Mouse (Mus musculus) hindbrain, embryonic 16.5 days (tissue): ENCODE data around the gene Cyb5b. TPM values are rescaled to one million over a fixed set of nuclear protein-coding genes. Genes with fewer than 3 reads are reported as not detected.
"Not testable (repeated sequence)": the region's sequence is repeated elsewhere in the genome, so short reads cannot be mapped to it uniquely, and the experiment has no call there.

Source experiments
- ATAC-seq: fragments of 200-750 bp; cut with Nextera tagmentation; 2 replicates; pipeline ENCODE4 v1.8.0; 2017; ENCODE audit warnings: moderate TSS enrichment, moderate library complexity
- H3K27ac ChIP-seq: fragments of 300-500 bp; sonication (generic); 2 replicates; pipeline ENCODE4 v1.5.1; 2014; ENCODE audit warnings: low read depth, mild to moderate bottlenecking, control low read depth, low read length, moderate library complexity
- H3K27me3 ChIP-seq: fragments of 300-500 bp; sonication (generic); replicated peaks from 2 replicates; pipeline ENCODE4 v1.6.1; 2014; ENCODE audit warnings: low read length; ENCODE audit not compliant: control insufficient read depth, insufficient read depth
- H3K36me3 ChIP-seq: fragments of 300-500 bp; sonication (generic); 2 replicates; pipeline ENCODE4 v1.6.1; 2014; ENCODE audit warnings: mild to moderate bottlenecking, low read length, moderate library complexity, mixed read lengths; ENCODE audit not compliant: control insufficient read depth, insufficient read depth
- H3K4me1 ChIP-seq: fragments of 300-500 bp; sonication (generic); 2 replicates; pipeline ENCODE4 v1.6.1; 2014; ENCODE audit warnings: low read depth, low read length; ENCODE audit not compliant: control insufficient read depth, insufficient read depth
- H3K4me2 ChIP-seq: fragments of 300-500 bp; sonication (generic); 2 replicates; pipeline ENCODE4 v1.6.1; 2014; ENCODE audit warnings: mild to moderate bottlenecking, low read length, control low read depth, moderate library complexity
- H3K4me3 ChIP-seq: fragments of 300-500 bp; sonication (generic); 2 replicates; pipeline ENCODE4 v1.5.1; 2014; ENCODE audit warnings: mild to moderate bottlenecking, low read length, control low read depth, moderate library complexity
- H3K9ac ChIP-seq: fragments of 300-500 bp; sonication (generic); 2 replicates; pipeline ENCODE4 v1.6.1; 2014; ENCODE audit warnings: low read depth, mild to moderate bottlenecking, control low read depth, low read length, moderate library complexity
- H3K9me3 ChIP-seq: fragments of 300-500 bp; sonication (generic); 2 replicates; pipeline ENCODE4 v1.6.1; 2014; ENCODE audit warnings: mild to moderate bottlenecking, low read length, moderate library complexity; ENCODE audit not compliant: control insufficient read depth
- WGBS: fragments of 180-500 bp; shearing (Covaris S2); extraction: QIAGEN DNeasy Blood & Tissue Kit; methylation state at CpG from one replicate; pipeline ENCODE4 v1.1.7; 2014; 5-methylcytosine and 5-hydroxymethylcytosine counted together
- polyA plus RNA-seq: library from polyadenylated mRNA; unstranded; fragments of >200 nt; fragmentation: Nextera tagmentation; extraction: Ambion mirVana; gene quantifications from 2 replicates; pipeline ENCODE4 v1.2.1, GENCODE M21; 2015

Gene Cyb5b
- polyA plus RNA-seq = 98.8 and 112 TPM in 2 replicates

- H3K27me3 ChIP-seq = no peaks in the 10 kb centered on the region
- H3K36me3 ChIP-seq = peaks cover 16% of the 10 kb centered on the region
- ATAC-seq = peak; percentile 98
- 1% methylated on average over 57 of the region's 65 CpGs for WGBS
- H3K4me3 ChIP-seq = peak within 1 kb of the TSS; percentile 78
- H3K27ac ChIP-seq = peak within 1 kb of the TSS; percentile 80
- no peaks in the 10 kb centered on the region for H3K9me3 ChIP-seq
- H3K4me2 ChIP-seq = peak within 1 kb of the TSS; percentile 70
- H3K9ac ChIP-seq = peak within 1 kb of the TSS; percentile 83
- H3K4me1 ChIP-seq = peaks cover 11% of the 10 kb centered on the region
Observed at GRCm38 (mm10) chr8:107150404-107151157, at the start of gene Cyb5b. Gene Cyb5b (plus strand): TSS chr8:107150640.

- H3K4me1 ChIP-seq = no peaks in the 10 kb centered on the region
- no peak overlapping the region for H3K27ac ChIP-seq
- H3K9me3 ChIP-seq = no peaks in the 10 kb centered on the region
- H3K4me2 ChIP-seq = no peak overlapping the region
- no peak overlapping the region for H3K4me3 ChIP-seq
- H3K9ac ChIP-seq = no peak overlapping the region
- WGBS = 9% methylated on average over 4 of the region's 4 CpGs
- no peaks in the 10 kb centered on the region for H3K27me3 ChIP-seq
- no peak for ATAC-seq
- H3K36me3 ChIP-seq = no peaks in the 10 kb centered on the region
Observed at GRCm38 (mm10) chr8:107104547-107104946, 45.9 kb upstream of the Cyb5b start.

GRCm38 (mm10) chr8:107108089-107108488 lies 42.4 kb upstream of the Cyb5b start:
- H3K9me3 ChIP-seq, H3K27me3 ChIP-seq, ATAC-seq, H3K27ac ChIP-seq, H3K4me1 ChIP-seq, H3K9ac ChIP-seq, H3K36me3 ChIP-seq, H3K4me2 ChIP-seq, H3K4me3 ChIP-seq: not testable (repeated sequence)
- 90% methylated on average over 5 of the region's 5 CpGs for WGBS

GRCm38 (mm10) chr8:107108978-107109720 lies 41.3 kb upstream of the Cyb5b start:
- no peak overlapping the region for H3K4me2 ChIP-seq
- H3K36me3 ChIP-seq = no peaks in the 10 kb centered on the region
- no peak for ATAC-seq
- H3K27me3 ChIP-seq = no peaks in the 10 kb centered on the region
- H3K27ac ChIP-seq = no peak overlapping the region
- no peak overlapping the region for H3K4me3 ChIP-seq
- no peaks in the 10 kb centered on the region; the same call in 1 of the 2 replicates for H3K4me1 ChIP-seq
- 75% methylated on average over 23 of the region's 23 CpGs for WGBS
- H3K9ac ChIP-seq = no peak overlapping the region
- no peaks in the 10 kb centered on the region for H3K9me3 ChIP-seq

GRCm38 (mm10) chr8:107109816-107110435 lies 40.5 kb upstream of the Cyb5b start:
- Histone ChIP-seq H3K27ac (no peak overlapping the region), H3K36me3 (no peaks in the 10 kb centered on the region), H3K27me3 (no peaks in the 10 kb centered on the region), H3K4me1 (no peaks in the 10 kb centered on the region; the same call in 1 of the 2 replicates), H3K9me3 (no peaks in the 10 kb centered on the region), H3K4me3 (no peak overlapping the region), H3K4me2 (no peak overlapping the region), H3K9ac (no peak overlapping the region)
- WGBS = 85% methylated on average over 5 of the region's 5 CpGs
- ATAC-seq = no peak

- Histone ChIP-seq H3K27ac (no peak overlapping the region), H3K4me3 (no peak overlapping the region), H3K4me1 (no peaks in the 10 kb centered on the region; the same call in 1 of the 2 replicates), H3K27me3 (no peaks in the 10 kb centered on the region), H3K36me3 (no peaks in the 10 kb centered on the region), H3K9ac (no peak overlapping the region), H3K9me3 (no peaks in the 10 kb centered on the region), H3K4me2 (no peak overlapping the region)
- WGBS = 53% methylated on average over 9 of the region's 9 CpGs
- no peak for ATAC-seq
Observed at GRCm38 (mm10) chr8:107110629-107111330, 39.7 kb upstream of the Cyb5b start.

- no peaks in the 10 kb centered on the region for H3K9me3 ChIP-seq
- no peaks in the 10 kb centered on the region; the same call in 1 of the 2 replicates for H3K4me1 ChIP-seq
- no peak overlapping the region for H3K27ac ChIP-seq
- no peak overlapping the region for H3K4me3 ChIP-seq
- no peaks in the 10 kb centered on the region for H3K27me3 ChIP-seq
- H3K9ac ChIP-seq = no peak overlapping the region
- no peaks in the 10 kb centered on the region for H3K36me3 ChIP-seq
- WGBS = 90% methylated on average over 9 of the region's 11 CpGs
- ATAC-seq = no peak
- H3K4me2 ChIP-seq = no peak overlapping the region
Observed at GRCm38 (mm10) chr8:107111340-107112105, 38.9 kb upstream of the Cyb5b start.

- H3K4me1 ChIP-seq = no peaks in the 10 kb centered on the region; the same call in 1 of the 2 replicates
- no peak overlapping the region for H3K9ac ChIP-seq
- no peak overlapping the region for H3K4me3 ChIP-seq
- WGBS = 53% methylated on average over 4 of the region's 4 CpGs
- H3K27ac ChIP-seq = no peak overlapping the region
- no peaks in the 10 kb centered on the region for H3K9me3 ChIP-seq
- no peak for ATAC-seq
- no peaks in the 10 kb centered on the region for H3K27me3 ChIP-seq
- H3K36me3 ChIP-seq = no peaks in the 10 kb centered on the region
- no peak overlapping the region for H3K4me2 ChIP-seq
Observed at GRCm38 (mm10) chr8:107113209-107113608, 37.2 kb upstream of the Cyb5b start.
